Mouse (Mus musculus) kidney, embryonic 15.5 days (tissue): ENCODE data around the gene Hyal1. TPM values are rescaled to one million over a fixed set of nuclear protein-coding genes. Genes with fewer than 3 reads are reported as not detected.

Experiments used
- ATAC-seq: fragments of 200-750 bp; cut with Nextera tagmentation; replicated peaks from 2 replicates; pipeline ENCODE4 v1.8.0; 2017; ENCODE audit warnings: moderate TSS enrichment; ENCODE audit not compliant: low FRiP score
- H3K27ac ChIP-seq: fragments of 300-500 bp; sonication (generic); 2 replicates; pipeline ENCODE4 v1.5.1; 2015; ENCODE audit warnings: mild to moderate bottlenecking, inconsistent platforms
- H3K27me3 ChIP-seq: fragments of 300-500 bp; sonication (generic); 2 replicates; pipeline ENCODE4 v1.6.1; 2015; ENCODE audit warnings: inconsistent platforms
- H3K36me3 ChIP-seq: fragments of 300-500 bp; sonication (generic); 2 replicates; pipeline ENCODE4 v1.6.1; 2015; ENCODE audit warnings: inconsistent platforms
- H3K4me1 ChIP-seq: fragments of 300-500 bp; sonication (generic); 2 replicates; pipeline ENCODE4 v1.6.1; 2015; ENCODE audit warnings: inconsistent platforms
- H3K4me2 ChIP-seq: fragments of 300-500 bp; sonication (generic); 2 replicates; pipeline ENCODE4 v1.6.1; 2015; ENCODE audit warnings: moderate library complexity, mild to moderate bottlenecking, inconsistent platforms
- H3K4me3 ChIP-seq: fragments of 300-500 bp; sonication (generic); replicated peaks from 2 replicates; pipeline ENCODE4 v1.5.1; 2015; ENCODE audit warnings: mild to moderate bottlenecking, inconsistent platforms
- H3K9ac ChIP-seq: fragments of 300-500 bp; sonication (generic); 2 replicates; pipeline ENCODE4 v1.6.1; 2015; ENCODE audit warnings: mild to moderate bottlenecking, inconsistent platforms
- H3K9me3 ChIP-seq: fragments of 300-500 bp; sonication (generic); replicated peaks from 2 replicates; pipeline ENCODE4 v1.6.1; 2016; ENCODE audit warnings: inconsistent platforms
- WGBS: fragments of 180-500 bp; shearing (Covaris S2); methylation state at CpG from one replicate; pipeline ENCODE4 v1.1.7; 2015; ENCODE audit warnings: mixed read lengths; 5-methylcytosine and 5-hydroxymethylcytosine counted together
- polyA plus RNA-seq: library from polyadenylated mRNA; unstranded; fragments of >200 nt; fragmentation: Nextera tagmentation; extraction: Ambion mirVana; gene quantifications from 2 replicates; pipeline ENCODE4 v1.2.1, GENCODE M21; 2015

Hyal1 gene
- polyA plus RNA-seq, 1 experiment from 2014 or later, result 10.5 TPM

DNA sequence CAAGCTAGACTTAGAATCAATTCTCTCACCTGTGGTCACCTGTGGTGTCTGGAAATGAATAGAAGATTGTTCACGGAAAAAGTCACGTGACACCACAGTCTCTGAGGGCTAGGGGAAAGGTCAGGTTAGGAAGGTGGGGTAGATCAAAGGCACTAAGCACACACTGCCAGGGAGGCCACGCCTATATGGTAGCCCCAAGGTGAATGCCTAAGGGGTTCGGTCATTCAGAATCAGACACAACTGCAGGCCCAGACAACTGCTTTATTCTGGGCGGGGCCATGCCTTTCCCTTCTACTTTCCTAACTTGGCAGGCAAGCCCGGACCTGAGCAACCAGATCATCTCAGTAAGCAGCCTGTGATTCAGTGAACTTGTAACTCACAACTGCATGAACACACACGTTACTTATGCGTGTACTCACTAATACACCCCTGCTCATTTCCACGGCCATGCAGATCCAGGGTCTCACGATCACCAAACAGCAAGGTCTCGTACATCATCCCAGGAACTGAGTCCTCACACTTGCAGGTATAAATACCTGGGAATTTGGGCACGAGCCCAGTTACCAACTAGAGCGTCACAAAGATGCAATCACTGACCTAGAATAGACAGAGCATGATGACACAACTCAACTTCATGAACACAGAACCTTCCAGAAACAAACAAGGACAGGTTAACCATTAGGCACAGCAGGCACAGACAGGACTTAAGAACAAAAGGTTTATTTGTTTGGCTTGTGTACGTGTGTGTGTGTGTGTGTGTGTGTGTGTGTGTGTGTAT, 959 bp upstream of the Hyal1 start:
- Histone ChIP-seq H3K9ac (no peak overlapping the region), H3K4me3 (no peak overlapping the region), H3K4me2 (peak overlapping the region; percentile 60; the same call in 1 of the 2 replicates), H3K9me3 (no peaks in the 10 kb centered on the region), H3K27me3 (no peaks in the 10 kb centered on the region), H3K36me3 (peaks cover 40% of the 10 kb centered on the region), H3K4me1 (peaks cover 52% of the 10 kb centered on the region), H3K27ac (peak overlapping the region; percentile 76)
- 75% methylated on average over 14 of the region's 14 CpGs for WGBS
- ATAC-seq, result no peak

DNA sequence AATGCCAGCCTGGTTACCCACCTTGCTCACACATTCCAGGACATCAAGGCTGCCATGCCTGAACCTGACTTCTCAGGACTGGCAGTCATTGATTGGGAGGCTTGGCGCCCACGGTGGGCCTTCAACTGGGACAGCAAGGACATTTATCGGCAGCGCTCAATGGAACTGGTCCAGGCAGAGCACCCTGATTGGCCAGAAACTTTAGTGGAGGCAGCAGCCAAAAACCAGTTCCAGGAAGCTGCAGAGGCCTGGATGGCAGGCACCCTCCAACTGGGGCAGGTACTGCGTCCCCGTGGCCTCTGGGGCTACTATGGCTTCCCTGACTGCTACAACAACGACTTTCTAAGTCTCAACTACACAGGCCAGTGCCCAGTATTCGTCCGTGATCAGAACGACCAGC, 1.1 kb downstream of the Hyal1 start:
- 0 out of 2 replicates have a peak overlapping the region, but pooled peaks have one; percentile 60 for H3K4me2 ChIP-seq
- ATAC-seq, result no peak
- no peak overlapping the region for H3K4me3 ChIP-seq
- WGBS, result 92% methylated on average over 10 of the region's 10 CpGs
- no peaks in the 10 kb centered on the region for H3K27me3 ChIP-seq
- H3K9me3 ChIP-seq, result no peaks in the 10 kb centered on the region
- H3K27ac ChIP-seq, result no peak overlapping the region
- H3K9ac ChIP-seq, result no peak overlapping the region
- H3K4me1 ChIP-seq, result peaks cover 55% of the 10 kb centered on the region
- H3K36me3 ChIP-seq, result peaks cover 22% of the 10 kb centered on the region

DNA sequence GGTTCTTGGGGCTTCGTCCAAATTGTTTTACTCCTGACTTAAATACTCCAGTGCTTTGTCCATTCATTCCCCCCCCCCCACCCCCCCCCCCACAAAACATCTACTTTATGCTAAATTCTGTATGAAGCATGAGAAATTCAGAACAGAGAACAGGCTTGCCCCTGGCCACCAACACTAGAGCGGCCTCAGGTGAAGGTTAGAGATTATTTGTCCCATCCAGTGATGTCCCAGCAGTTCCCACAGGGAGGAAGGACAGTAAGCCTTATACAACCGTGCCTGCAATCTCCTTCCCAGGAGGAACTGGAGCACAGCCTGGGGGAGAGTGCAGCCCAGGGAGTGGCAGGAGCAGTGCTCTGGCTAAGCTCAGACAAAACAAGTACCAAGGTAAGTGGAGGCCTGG, 1.9 kb downstream of the Hyal1 start, which contains the start of gene Naa80:
Naa80 (plus strand) TSS at position 301 of the 400 bp plus-strand sequence.
- Histone ChIP-seq H3K27me3 (no peaks in the 10 kb centered on the region), H3K27ac (peak within 1 kb of the TSS; percentile 96), H3K4me2 (peak within 1 kb of the TSS; percentile 93; the same call in 1 of the 2 replicates), H3K36me3 (peaks cover 22% of the 10 kb centered on the region), H3K4me1 (peaks cover 55% of the 10 kb centered on the region), H3K9me3 (no peaks in the 10 kb centered on the region), H3K4me3 (peak within 1 kb of the TSS; percentile 71; the same call in 1 of the 2 replicates), H3K9ac (no peak within 1 kb of the TSS)
- ATAC-seq, result no peak
- 80% methylated on average over 3 of the region's 3 CpGs for WGBS

DNA sequence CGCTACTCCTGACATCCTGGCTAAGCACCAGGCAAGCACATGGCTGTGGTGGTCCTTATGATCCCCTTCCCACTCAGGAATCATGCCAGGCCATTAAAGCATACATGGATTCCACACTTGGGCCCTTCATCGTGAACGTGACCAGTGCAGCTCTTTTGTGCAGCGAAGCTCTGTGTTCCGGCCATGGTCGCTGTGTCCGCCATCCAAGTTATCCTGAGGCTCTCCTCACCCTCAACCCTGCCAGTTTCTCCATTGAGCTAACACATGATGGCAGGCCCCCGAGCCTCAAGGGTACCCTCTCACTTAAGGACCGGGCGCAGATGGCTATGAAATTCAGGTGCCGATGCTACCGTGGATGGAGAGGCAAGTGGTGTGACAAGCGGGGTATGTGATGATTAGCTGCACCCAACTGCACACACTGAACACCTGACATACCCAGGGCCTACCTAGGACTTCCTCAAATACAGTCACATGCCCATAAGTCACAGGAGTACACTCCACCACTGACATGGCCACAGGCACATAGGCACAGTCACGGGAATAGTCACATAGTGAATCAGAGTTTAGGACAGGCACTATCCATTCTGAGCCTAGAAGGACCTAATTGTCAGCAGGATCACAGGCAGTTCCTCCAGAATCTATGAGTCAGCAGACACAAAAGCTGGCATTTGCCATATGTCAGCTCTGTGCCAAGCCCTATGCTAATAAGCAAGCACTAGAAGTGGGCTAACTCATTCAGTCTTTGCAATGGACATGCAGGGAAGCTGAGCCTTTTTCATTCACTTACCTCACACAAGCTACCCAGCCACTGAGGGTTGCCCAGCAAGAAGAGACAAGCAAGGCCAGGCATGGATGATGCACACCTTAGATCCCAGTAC, 2.5 kb downstream of the Hyal1 start:
- H3K4me1 ChIP-seq, result peaks cover 55% of the 10 kb centered on the region
- H3K27me3 ChIP-seq, result no peaks in the 10 kb centered on the region
- 95% methylated on average over 14 of the region's 14 CpGs for WGBS
- peak overlapping the region; percentile 93; the same call in 1 of the 2 replicates for H3K4me2 ChIP-seq
- H3K9ac ChIP-seq, result no peak overlapping the region
- ATAC-seq, result no peak
- peak overlapping the region; percentile 96 for H3K27ac ChIP-seq
- peaks cover 24% of the 10 kb centered on the region for H3K36me3 ChIP-seq
- H3K9me3 ChIP-seq, result no peaks in the 10 kb centered on the region
- H3K4me3 ChIP-seq, result peak overlapping the region; percentile 71; the same call in 1 of the 2 replicates

DNA sequence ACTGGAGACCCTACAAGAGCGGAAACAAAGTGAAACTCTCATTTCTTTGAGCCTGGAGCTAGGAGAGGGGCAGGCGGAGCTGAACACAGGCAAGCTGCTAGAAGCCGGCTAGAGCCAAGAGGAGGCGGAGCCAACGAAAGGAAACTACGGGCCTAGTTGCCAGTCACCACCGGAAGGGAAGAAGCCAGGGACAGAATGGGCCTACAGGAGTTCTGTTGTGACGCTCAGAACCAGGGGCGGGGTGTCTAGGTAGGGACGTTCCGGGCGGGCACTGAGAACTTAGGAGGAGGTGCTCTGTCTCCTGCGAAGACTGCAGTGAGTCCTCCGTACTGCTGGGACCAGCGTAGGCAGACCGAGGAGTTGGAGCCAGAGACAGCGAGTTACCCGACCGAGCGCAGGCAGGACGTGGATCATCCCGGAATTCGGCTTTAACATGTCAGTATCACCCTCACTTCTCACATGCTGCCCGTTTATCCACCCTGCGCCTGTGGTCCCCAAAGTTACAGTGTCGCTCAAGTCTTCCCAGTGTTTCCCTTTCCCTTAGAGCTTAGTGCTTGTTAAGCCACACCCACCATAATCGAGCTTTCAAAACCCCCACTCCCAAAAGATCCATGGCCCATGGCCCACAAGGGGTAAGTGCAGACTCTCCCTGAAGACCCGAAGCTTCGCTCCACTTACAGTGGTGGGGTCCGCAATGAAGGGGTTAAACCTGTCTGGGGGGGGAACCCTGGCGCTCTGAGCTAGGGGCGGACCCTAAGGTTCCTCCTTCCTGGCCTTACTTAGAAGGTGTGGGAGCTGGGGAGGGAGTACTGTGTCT, 4.0 kb downstream of the Hyal1 start, which contains the start of gene Hyal3:
Hyal3 (plus strand) TSS at position 318 of the 817 bp plus-strand sequence.
- Histone ChIP-seq H3K4me1 (peaks cover 52% of the 10 kb centered on the region), H3K27ac (peak within 1 kb of the TSS; percentile 96), H3K4me2 (peak within 1 kb of the TSS; percentile 93), H3K4me3 (peak within 1 kb of the TSS; percentile 71), H3K36me3 (peaks cover 21% of the 10 kb centered on the region), H3K27me3 (no peaks in the 10 kb centered on the region), H3K9ac (peak within 1 kb of the TSS; percentile 73), H3K9me3 (no peaks in the 10 kb centered on the region)
- peak; percentile 68 for ATAC-seq
- under 1% methylated on average over 32 of the region's 32 CpGs for WGBS

DNA sequence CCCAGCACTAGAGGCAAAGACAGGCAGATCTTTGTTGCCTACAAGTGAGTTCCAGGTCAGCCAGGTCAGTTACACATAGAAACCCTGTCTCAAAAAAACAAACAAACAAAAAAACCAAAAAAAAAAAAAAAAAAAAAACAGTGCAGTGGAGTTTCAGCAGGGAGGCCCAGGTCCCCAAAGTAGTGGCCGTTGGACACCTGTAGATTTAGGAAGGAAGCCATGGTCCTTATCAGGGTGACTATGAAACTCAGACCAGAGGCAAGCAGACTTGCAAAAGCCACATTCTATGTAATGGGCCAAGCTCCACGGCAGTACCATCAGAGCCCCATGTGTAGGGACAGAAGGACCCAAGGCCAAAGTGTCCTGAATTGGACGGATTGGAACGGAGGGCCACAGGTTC, 4.9 kb downstream of the Hyal1 start:
- ATAC-seq, result no peak
- WGBS, result 75% methylated on average over 4 of the region's 4 CpGs
- H3K36me3 ChIP-seq, result peaks cover 21% of the 10 kb centered on the region

DNA sequence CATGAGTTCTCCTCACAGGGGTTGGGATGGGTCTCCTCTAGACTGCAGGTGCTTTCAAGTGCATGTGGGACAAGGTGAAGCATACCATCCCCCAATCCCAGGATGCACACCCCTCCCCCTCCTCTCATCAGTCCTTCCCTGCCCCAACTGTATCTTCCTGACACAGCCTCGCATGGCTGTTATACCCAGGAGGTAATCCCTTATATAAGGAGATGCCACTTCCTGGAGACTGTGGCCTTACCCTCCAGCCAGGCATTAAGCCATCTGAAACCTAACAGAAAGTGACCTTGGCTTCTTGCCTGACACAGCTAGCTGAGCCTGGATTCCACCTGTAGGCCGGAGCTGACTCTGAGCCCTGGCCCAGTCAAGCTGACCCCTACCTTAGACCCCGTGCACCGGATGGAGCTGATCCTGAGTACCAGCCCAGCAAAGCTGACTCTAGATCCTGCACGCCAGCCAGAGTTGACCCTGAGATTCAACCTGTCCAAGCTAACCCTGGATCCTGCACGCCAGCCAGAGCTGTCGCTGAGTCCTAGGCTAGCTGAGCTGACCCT, 5.9 kb downstream of the Hyal1 start:
- no peaks in the 10 kb centered on the region for H3K9me3 ChIP-seq
- no peak overlapping the region for H3K9ac ChIP-seq
- H3K4me3 ChIP-seq, result no peak overlapping the region
- H3K4me2 ChIP-seq, result 0 out of 2 replicates have a peak overlapping the region, but pooled peaks have one; percentile 93
- peaks cover 39% of the 10 kb centered on the region for H3K4me1 ChIP-seq
- no peak for ATAC-seq
- no peak overlapping the region for H3K27ac ChIP-seq
- H3K27me3 ChIP-seq, result no peaks in the 10 kb centered on the region
- peaks cover 21% of the 10 kb centered on the region for H3K36me3 ChIP-seq
- WGBS, result 92% methylated on average over 7 of the region's 7 CpGs

More for the DNA sequence above, 4.9 kb downstream of the Hyal1 start:
- no peaks in the 10 kb centered on the region for H3K9me3 ChIP-seq
- peak overlapping the region; percentile 93 for H3K4me2 ChIP-seq
- H3K27ac ChIP-seq, result peak overlapping the region; percentile 96
- H3K27me3 ChIP-seq, result no peaks in the 10 kb centered on the region
- peak overlapping the region; percentile 73 for H3K9ac ChIP-seq
- peaks cover 43% of the 10 kb centered on the region for H3K4me1 ChIP-seq
- H3K4me3 ChIP-seq, result peak overlapping the region; percentile 71

DNA sequence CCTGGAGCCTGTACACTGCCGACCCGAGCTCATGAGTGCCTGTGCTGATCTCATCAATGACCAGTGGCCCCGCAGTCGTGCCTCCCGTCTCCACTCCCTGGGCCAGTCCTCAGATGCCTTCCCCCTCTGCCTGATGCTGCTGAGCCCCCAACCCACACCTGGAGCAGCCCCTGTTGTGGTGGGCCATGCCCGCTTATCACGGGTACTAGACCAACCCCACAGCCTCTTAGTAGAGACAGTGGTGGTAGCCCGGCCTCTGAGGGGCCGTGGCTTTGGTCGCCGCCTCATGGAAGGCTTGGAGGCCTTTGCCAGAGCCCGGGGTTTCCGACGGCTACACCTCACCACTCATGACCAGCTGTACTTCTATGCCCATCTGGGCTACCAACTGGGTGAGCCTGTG, 6.4 kb downstream of the Hyal1 start:
- no peak overlapping the region for H3K4me2 ChIP-seq
- H3K4me1 ChIP-seq, result peaks cover 36% of the 10 kb centered on the region
- H3K27ac ChIP-seq, result no peak overlapping the region
- peaks cover 21% of the 10 kb centered on the region for H3K36me3 ChIP-seq
- no peaks in the 10 kb centered on the region for H3K27me3 ChIP-seq
- H3K4me3 ChIP-seq, result no peak overlapping the region
- H3K9ac ChIP-seq, result no peak overlapping the region
- no peak for ATAC-seq
- WGBS, result 92% methylated on average over 14 of the region's 14 CpGs
- no peaks in the 10 kb centered on the region for H3K9me3 ChIP-seq

DNA sequence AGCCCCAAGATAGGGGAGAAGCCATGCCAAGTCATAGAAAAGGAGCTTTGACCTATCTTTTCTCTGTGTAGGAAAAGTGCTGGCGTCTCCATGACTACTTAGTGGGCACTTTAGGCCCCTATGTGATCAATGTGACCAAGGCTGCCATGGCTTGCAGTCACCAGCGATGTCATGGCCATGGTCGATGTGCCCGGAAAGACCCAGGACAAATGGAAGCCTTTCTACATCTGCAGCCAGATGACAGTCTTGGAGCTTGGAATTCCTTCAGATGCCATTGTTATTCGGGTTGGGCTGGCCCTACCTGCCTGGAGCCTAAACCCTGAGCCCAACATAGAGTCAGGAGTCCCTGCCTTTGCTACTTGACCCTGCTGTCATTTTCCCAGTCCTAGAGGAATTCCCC, 9.8 kb downstream of the Hyal1 start:
- peaks cover 40% of the 10 kb centered on the region for H3K36me3 ChIP-seq
- no peak overlapping the region for H3K4me3 ChIP-seq
- H3K4me1 ChIP-seq, result peaks cover 31% of the 10 kb centered on the region
- WGBS, result 91% methylated on average over 5 of the region's 5 CpGs
- no peak overlapping the region for H3K27ac ChIP-seq
- no peak for ATAC-seq
- no peaks in the 10 kb centered on the region for H3K9me3 ChIP-seq
- H3K4me2 ChIP-seq, result no peak overlapping the region
- H3K27me3 ChIP-seq, result no peaks in the 10 kb centered on the region
- no peak overlapping the region for H3K9ac ChIP-seq

DNA sequence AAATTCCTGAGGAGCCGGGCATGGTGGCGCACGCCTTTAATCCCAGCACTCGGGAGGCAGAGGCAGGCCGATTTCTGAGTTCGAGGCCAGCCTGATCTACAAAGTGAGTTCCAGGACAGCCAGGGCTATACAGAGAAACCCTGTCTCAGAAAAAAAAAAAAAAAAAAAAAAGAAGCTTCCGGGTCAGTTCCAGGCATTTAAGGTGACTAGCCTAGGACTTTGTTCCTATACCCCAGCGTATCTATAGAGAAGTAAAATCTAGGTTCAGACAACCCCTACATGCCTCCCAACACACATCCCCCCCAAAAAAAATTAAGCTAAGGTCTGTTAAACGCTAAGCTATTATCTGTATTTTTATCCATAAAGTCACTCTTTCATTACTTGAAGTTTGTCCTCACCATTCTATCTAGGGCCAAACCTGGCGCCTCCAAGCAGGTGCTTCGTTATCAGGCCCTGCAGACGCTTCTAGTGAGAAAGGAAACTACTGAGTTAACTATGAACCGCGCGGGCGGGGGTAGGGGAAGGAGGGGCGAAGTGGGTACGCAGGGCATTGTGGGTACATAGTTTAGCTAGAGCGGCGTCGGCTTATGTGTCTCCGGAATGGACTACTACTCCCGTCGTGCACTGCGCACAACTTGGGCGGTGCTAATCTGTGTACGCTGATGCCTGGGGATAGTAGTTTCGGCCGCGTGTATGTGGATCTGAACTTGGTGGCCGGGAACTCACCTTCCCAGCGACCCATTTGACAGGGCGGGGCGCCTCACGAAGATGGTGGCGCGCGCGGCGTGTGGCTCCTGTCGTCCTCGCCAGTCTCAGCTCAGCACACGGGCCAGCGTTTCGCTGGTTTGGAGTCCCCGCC, 10.5 kb downstream of the Hyal1 start, which contains the start of gene Ifrd2:
Ifrd2 (plus strand) TSS at position 669 of the 859 bp plus-strand sequence.
- Histone ChIP-seq H3K4me1 (peaks cover 24% of the 10 kb centered on the region), H3K4me3 (peak within 1 kb of the TSS; percentile 83), H3K4me2 (peak within 1 kb of the TSS; percentile 82), H3K27ac (peak within 1 kb of the TSS; percentile 71), H3K36me3 (peaks cover 47% of the 10 kb centered on the region), H3K9me3 (no peaks in the 10 kb centered on the region), H3K9ac (peak within 1 kb of the TSS; percentile 63), H3K27me3 (no peaks in the 10 kb centered on the region)
- 14% methylated on average over 46 of the region's 46 CpGs for WGBS
- ATAC-seq, result peak; percentile 98
